Mouse (Mus musculus) layer of hippocampus, postnatal 14 days (tissue): ENCODE results near the gene Camkmt. TPM values are rescaled to one million over a fixed set of nuclear protein-coding genes. Genes with fewer than 3 reads are reported as not detected.

Experiments
- DNase-seq, 2 experiments: peaks; one replicate each; pipeline ENCODE4 v3.0.0; 2021 to 2022; ENCODE audit warnings: low spot score in 2 of 2, mixed read lengths in 1 of 2
- long read RNA-seq, 2 experiments: library from polyadenylated mRNA; stranded (forward); transcript quantifications; one replicate each; pipeline ENCODE4 v2.0.0; 2021
- total RNA-seq, 2 experiments: library from RNA; stranded (reverse); gene quantifications; 2 replicates each; pipeline ENCODE4 v1.2.3; 2021

Camkmt gene
- total RNA-seq, result 10 to 100 TPM; 11.8 to 12.7 TPM
- long read RNA-seq, experiment 1, partial matches to known transcripts, result 0 of 3 reads
- long read RNA-seq, experiment 1, other reads (novel, unspliced or antisense), result 2 of 3 reads
- long read RNA-seq, experiment 2, partial matches to known transcripts, result 2 of 6 reads
- long read RNA-seq, experiment 2, other reads (novel, unspliced or antisense), result 4 of 6 reads

DNA sequence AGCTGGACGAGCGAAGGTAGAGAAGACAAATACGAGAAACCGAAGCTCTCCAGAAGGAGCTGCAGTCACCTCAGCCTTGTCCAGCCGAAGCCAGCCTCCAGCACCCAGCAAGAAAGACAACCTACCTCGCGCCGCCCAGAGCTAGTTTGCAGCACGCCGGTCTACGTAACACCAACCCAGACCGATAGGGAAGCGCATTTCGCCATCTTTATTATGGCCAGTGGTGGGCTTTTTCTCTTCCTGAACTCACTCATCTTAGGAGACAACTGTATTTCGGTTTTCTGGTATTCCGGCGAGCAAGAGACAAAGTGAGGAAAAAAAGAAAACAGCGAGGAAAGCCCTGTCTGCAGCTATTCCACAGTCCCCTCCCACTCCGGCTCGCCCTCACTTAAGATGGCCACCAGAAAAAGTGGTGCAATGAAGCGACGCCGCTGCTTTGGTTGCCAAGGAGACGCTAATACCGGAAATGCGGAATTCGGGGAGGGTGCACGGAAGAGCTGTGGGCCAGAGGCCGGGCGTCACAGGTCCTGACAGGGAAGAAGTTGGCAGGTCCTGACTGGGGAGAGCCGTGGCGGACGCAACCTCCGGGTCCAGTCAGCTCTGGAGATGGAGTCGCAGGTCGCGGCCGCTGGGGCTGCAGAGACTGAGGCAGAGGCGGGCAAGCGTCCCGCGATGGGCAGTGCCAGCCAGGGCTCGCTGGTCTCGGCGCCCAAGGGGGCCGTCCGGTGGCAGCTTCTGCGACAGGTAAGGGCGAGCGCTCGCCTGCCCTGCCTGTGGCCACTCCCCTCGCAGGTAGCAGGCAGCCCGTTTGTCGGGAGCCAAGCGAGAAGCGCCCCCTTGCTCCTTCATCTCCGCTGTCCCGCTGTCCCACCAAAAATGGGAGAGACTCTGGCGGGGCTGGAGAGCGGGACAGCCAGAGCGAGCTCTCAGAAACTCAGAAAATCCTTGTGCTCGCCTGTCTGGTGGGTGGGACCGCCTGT is at the start of gene Camkmt, which contains the start of gene Prepl:
TSS of gene Camkmt (plus strand) at position 433 of the 980 bp plus-strand sequence.
TSS of gene Prepl (minus strand) at position 122 of the 980 bp plus-strand sequence.
- peak; percentile 94 to 97 for DNase-seq

DNA sequence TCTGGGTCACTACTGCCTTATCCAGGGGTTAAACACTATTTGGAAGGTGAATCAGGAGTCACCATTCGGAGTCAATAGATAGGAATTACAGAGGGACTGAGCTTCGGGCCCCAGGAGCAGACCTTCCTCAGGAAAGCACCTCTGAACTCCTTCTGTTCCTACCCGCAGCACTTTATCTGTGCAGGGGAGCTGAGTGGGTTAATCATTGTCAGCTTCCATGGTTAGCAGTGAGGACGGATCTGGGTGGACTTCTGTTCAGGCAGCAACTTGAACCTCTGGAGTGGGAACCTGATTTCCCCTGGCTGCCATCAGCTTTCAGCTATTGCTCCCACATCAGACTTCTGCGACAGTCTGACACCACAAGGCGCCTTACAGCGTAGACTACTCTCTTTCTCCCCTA is 49.4 kb upstream of the Camkmt start:
- DNase-seq, result no peak

DNA sequence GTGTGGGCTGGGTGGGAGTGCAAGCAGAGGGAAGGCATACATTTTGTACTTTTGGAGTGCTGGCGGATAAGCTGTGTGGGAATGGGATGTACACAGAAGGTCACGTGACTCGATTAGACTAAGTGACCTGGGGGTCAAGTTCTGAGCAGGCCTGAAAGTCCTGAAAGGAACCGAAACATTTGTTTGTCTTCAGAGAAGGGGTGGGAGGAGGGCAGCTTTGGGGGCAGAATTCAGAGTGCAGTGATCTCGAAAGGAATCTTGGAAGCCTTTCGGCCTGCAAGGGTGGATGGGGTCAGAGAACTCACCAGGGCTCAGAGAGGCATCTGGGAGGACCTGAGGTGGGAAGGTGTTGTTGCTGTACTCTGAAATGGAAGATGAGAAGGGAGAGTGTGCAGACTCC is 47.9 kb upstream of the Camkmt start:
- DNase-seq, result no peak

DNA sequence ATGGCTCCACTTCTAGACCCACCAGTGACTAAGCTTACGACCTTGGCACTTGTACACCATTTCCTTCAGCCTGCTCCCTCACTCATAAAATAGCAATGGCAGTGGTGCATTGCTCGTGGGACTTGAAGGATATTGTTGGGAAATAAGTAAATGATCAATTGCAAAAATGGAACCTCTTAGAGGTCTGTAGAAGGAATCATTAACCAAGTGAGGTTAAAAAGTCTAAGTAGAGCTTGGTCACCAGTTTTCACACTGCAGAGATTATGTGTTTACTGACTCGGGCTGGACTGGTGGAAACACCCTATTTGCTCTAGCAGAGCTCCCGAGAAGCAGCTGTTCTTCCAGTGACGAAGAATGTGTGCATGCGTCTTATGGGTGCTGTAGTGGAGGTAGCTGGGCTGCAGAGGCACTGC is 46.9 kb upstream of the Camkmt start:
- no peak for DNase-seq

DNA sequence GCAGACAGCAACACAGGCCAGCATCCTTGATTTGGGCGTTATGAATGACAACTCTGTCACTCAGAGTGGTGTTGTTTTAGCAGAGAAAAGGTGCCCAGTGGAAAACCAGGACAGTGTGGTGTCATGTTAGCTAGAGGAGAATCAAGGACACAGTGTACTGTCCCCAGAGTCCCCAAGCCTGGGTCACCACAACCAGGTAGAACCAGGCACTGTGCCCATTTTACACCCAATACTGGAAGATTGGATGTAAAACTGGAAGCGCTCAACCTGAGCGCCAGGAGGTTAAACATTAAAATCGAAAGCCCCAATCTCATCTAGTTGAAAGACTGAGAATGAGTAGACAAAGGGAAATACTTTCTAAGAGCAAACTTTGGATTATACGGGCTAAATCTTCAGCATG is 45.9 kb upstream of the Camkmt start:
- no peak for DNase-seq

DNA sequence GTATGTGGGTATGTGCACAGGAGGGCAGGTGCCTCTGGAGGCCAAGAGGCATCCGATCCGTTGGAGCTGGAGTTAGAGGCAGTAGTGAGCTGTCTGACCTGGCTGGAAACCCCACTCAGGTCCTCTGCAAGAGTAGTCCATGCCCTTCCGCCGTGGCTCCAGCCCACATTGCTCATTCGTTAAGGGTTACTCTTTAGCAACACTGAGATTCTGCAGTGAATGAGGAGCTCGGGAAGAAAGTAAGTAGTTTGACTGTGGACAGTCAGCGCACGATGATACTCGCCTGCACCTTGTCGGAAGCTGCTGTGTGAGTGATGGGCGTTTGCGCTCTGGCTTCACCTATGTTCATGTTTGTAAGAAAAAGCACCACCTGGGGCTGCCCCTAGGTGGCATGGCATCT is 45.2 kb upstream of the Camkmt start:
- DNase-seq, result no peak

DNA sequence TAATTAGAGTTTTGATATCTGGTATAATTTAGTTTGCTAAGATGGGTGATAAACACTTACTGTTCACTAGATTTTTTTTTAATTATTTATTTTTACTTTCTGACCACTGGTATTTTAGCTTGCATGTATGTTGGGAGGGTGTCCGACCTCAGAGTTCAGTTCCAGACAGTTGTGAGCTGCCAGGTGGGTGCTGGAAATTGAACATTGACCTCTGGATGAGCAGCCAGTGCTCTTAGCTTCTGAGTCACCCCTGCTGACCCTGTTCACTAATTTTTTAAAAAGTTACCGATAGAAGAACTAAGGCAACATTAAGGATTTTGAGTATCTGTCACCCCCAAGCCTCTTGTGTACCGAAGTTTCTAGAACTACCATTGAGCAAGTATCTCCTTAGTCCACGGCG is 42.0 kb upstream of the Camkmt start:
- no peak for DNase-seq

DNA sequence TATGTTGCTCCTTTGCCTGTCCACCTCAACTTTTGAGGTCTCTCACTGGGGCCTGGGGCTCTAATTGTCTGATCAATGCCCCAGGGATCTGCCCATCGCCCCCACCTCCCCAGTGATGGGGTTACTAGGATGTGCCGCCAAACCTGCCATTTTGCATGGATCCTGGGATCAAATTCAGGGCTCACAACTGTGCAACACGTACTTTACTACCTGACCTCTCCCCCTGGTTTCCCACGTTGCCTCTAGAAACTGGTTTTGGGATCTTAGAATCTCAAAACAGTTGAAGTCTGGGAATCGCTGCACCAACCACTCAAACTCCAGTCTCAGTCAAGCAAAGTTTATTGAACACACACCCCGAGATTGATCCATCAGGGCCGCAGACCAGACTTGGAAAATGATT is 32.1 kb upstream of the Camkmt start:
- no peak for DNase-seq

DNA sequence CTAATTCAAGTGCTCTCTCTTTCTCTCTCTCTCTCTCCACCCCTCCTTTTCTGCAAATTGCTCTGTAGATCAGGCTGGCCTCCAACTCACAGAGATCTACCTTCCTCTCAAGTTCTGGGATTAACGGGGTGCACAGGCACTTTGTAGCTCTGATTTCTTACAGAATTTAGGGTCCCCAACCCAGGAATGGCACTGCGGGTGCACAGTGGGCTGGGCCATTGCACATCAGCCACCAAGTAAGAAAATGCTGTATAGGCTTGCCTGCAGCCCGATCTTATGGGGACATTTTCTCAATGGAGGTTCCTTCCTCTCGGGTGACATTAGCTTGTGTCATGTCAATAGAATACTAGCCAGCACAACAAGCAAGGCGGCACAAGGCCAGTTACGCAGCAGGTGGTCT is 31.2 kb upstream of the Camkmt start:
- no peak for DNase-seq

DNA sequence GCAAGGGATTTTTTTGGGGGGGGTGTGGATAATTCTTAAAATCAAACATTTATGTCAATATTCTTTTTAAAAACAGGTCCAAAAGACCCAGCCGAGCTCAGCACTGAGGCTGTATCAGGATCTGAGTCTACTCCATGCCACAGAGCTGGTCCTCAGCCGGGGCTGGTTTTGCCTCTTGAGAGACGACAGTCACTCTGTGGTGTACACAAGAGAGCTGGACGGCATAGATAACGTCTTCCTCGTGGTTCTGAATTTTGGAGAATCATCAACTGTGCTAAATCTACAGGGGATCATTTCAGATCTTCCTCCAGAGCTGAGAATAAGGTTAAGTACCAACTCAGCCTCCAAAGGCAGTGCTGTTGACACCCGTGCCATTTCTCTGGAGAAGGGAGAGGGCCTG is 26.8 kb upstream of the Camkmt start:
- DNase-seq, result no peak

DNA sequence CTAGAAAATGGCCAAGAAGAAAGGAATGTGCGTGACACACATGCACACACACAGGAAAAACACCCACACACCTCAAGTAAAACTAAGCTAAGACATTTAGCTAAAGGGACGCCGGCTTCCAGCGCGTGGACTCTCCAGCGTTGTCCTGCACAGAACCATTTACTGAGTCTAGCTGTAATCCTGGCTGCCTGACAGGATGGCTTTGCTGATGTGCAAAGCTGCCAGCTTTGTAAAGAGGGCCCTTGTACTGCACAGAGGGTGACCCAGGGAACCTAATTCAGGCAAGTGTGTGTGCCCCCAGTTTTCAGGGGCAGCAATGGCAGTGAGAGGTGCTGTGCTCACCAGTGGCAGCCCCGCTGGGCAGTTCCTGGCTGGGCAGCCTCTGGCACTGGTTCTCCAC is 23.0 kb upstream of the Camkmt start:
- DNase-seq, result no peak

DNA sequence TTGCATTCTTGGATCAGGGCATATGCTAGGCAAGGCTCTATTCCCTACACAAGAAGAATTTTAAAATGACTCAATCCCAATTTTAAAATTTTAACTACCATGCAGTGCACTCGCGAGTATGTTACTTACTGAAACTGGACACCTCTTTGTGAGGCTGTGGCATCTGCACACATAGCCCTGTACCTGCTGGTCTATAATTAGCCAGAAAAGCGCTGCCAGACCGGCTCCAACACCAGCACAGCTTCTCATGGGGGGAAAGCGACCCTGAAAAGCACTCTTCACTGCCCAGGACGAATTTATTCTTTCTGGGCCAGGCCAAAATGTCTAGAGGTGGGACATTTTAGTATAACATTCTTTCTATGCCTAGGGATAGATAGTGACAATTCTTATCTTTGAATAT is 19.7 kb upstream of the Camkmt start:
- no peak for DNase-seq

DNA sequence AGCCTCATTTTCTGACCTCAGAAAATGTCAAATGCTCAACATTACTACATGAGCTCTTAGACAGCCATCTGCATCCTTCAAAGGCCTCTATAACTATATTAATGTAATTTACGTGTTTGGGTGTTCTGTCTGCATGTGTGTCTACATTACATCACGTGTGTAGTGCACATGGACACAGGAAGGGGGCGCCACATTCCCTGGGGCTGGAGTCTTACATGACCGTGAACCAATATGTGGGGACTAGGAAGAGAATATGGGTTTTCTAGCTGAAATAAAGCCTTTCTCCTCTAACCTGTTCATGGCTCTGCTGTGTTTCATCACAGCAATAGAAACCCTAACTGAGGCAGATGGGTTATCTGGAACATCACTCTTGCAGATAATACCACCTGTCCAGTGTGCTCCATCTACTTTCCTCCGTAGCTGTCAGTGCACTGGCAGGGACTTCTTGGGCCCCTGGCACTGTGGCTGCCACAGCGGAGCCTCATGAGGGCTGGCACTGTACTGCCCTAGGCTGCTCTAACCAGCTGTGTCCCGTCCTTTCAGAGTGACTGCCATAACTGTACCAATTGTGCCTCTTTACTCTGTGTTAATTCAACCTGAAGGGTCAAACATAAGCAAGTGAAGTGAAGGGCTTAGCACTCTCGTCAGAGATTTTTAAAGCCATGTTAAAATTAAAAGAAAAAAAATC is 19.1 kb upstream of the Camkmt start:
- no peak for DNase-seq

DNA sequence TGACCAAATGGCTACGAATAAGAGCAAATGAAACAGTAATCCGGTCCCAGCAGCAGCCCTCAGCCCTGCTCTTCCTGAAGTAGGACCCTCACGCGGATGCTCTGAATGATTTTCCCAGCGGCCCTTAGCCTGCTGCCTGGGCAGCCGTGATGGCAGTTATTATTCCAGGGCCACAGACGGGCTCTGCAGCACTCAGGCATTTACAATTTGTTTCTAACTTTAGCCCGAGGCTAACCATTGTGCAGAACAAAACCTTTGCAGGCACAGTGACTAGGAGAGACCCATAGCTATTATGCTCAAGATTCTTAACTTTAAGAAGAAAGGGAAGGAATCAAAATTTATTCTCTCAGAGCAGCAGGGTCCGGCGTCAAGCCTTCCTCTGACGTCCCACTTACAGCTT is 18.0 kb upstream of the Camkmt start:
- no peak for DNase-seq

DNA sequence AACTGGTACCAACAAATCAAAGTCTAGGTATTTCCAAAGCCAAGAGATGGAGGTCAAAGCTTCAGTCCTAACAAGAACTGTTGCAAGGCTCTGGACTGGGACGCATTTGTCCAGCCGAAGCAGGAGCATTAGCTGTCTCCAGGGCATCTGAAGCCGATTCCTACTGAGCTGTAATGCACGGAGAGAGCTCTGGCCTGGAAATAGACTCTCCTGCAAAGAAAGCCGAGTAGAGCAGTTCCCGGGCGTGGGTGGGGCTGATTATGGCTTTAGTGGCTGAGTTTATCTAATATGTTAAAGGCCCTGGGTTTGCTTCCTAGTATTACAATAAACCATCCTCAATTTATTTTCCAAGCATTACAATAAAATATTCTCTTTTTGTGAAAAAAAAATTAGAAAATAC is 17.1 kb upstream of the Camkmt start:
- no peak for DNase-seq

DNA sequence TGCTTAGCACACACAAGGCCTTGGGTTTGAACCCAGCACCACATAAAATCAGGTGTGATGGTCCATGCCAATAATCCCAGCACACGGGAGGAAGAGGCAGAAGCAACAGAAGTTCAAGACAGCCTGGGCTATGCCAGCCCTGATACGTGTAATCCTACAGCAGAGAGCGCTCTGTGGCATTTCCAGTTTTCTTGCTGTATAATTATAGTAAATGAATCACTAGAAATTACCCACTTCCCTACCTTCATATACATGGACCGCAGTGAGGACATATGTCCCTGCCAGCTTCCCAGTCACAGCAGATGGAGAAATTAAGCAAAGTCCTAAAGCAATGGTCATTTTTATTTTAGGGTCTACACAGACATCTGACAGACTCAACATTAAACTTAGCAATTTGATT is 16.3 kb upstream of the Camkmt start:
- no peak for DNase-seq

DNA sequence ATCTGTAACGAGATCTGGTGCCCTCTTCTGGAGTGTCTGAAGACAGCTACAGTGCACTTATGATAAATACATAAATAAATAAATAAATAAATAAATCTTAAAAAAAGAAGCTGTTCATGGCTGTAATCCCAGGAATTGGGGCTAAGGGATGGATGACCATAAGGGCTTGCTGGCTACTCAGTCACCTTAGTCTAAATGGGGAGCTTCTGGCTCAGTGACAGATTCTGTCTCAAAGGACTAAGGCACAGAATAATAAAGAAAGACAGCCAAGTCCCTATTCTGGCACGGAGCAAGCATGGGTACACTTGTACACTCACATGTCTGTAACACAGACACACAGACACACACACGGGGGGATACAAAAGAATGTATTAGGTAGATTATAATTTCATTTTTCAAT is 11.1 kb upstream of the Camkmt start:
- no peak for DNase-seq

DNA sequence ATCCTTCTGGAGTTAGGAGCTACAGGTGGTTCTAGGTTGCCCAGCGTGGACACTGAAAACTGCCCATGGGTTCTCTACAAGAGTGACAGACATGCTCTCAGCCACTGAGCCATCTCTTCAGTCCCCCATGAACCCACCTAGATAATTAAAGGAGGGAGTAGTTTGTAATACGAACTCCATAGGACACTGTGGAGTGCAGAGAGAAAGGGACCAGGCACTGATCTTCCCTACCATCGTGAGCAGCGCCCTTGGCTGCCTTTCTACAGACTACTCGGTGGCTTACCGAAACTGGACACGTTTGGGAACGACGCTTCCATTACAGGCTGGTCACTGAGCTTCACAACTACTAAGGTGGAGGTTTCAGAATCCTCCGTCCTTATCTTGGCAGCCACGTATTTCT is 9.6 kb upstream of the Camkmt start:
- no peak for DNase-seq

DNA sequence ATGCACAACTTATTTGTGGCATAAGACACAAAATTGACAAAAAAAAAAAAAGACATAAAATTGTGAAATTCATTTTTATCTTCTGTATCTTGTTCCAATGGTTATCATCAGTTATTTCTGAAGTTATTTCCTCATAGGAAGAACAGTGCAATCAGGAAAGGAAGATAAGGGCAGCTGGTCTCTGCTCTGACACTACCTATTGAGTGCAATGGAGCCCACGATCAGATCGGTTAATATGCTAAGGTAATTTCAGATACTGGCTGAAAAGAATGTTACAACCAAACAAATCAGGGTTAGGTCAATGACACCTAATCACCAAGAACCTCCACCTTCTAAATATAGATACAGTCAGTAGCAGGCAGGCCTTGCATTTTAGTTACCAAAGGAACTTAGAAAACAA is 5.0 kb upstream of the Camkmt start:
- no peak for DNase-seq

DNA sequence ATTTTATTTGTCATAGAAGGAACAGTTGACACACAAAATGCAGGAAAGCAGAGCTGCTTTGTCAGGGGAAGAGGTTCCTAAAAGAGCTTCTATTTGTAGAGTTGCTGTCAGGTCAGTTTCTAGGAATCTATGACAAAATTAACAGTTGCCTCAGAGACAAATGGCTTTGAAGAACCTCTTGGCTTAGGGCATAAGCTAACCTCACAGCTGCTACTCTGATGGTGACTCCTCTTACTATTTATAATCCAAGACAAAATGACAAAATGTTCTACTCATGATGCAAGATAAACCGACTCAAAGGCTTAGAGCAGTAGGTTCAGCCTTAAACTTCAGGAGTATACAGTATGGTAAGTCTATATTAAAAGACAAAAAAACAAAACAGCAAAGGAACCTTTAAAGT is 3.9 kb upstream of the Camkmt start:
- no peak for DNase-seq

DNA sequence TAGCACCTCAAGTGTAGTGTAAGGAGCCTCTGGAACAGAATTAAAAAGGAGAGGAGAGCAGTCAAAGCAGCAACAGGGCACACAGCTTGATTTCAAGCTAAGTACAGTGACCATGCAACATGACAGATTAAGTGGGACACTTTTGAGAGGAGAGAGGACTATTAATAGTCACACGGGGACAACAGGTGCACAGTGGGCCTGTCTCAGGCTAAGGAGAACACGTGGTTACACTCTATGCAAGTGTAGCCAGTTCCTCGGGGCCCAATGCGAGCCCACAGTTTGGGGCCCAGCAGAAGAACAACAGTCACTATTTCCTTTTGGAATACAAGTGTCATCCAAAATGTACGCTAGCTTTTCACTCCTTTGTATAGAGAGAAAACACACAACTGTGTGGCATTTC is 2.8 kb upstream of the Camkmt start:
- no peak for DNase-seq

DNA sequence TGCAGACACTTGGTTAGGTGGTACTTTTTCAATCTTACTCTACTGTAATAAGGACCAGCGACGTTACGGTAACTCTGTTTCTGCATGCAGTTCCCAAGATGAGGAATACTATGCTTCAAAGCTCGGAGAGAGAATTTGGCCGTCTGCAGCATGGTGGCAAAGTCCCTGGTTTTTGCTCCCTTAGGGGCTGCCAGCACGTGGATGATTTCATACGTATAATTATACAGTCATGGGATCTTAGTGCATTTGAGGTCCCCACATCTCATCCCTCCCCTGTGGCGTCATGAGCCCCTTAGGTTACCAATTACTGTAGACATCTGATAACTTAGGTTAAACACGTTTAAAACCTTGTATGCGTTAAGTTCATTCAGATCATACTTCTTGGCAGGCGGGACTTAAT is 2.0 kb upstream of the Camkmt start:
- no peak for DNase-seq
